Mouse (Mus musculus): ENCODE data around the gene Cntnap2. TPM values are rescaled to one million over a fixed set of nuclear protein-coding genes. Genes with fewer than 3 reads are reported as not detected.
"Not testable (repeated sequence)": the region's sequence is repeated elsewhere in the genome, so short reads cannot be mapped to it uniquely, and the experiment has no call there.

Gene Cntnap2
- total and polyA plus RNA-seq, 2 experiments, result not detected

DNA sequence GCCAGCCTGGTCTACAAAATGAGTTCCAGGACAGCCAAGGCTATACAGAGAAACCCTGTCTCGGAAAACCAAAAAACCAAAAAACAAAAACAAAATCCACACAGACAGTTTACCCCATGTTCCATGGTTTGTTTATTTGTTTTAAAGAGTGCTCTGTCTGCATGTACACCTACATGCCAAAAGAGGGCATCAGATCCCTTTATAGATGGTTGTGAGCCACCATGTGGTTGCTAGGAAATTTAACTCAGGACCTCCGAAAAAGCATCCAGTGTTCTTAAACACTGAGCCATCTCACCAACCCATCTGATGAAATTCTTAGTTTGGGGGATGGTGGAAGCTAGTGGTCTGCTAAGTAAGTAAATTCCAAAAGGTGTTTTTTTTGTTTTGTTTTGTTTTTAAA, 2225.6 kb downstream of the Cntnap2 start:
- 67% methylated on average over 2 of the region's 2 CpGs for WGBS

DNA sequence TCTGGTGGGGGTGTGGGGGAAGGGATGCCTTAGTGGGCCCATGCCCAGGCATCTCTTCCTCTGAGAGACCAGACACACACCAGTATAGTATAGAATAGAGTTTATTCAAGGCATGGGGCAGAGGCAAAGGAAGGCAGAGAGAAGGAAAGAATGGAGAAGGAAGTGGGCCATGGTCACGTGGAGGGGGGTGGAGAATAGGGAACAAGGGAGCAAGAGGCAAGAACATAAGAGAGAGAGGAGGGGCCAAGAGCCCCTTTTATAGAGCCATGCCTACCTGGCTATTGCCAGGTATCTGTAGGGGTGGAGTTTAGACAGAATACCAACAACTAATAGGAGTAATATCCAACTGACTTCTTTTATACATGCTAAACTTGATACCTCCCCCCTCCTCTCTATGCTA, 2226.6 kb downstream of the Cntnap2 start:
- Histone ChIP-seq H3K79me2 (ENCODE audit: control insufficient read depth, insufficient read depth, low read length) (no peaks in the 10 kb centered on the region), H3K4me1 (ENCODE audit: control insufficient read depth, insufficient read depth, low read length) (no peaks in the 10 kb centered on the region), H3K27ac (replicated peaks; ENCODE audit: insufficient read depth, low read depth, low read length) (no peak overlapping the region), H3K4me3 (ENCODE audit: insufficient read depth, low read depth, low read length) (no peak overlapping the region), H3K9ac (ENCODE audit: low read depth, low read length) (no peak overlapping the region), H3K27me3 (ENCODE audit: control insufficient read depth, insufficient read depth, low read length) (no peaks in the 10 kb centered on the region), H3K36me3 (ENCODE audit: control insufficient read depth, insufficient read depth, low read length) (no peaks in the 10 kb centered on the region)
- WGBS, result 52% methylated on average over 1 of the region's 1 CpGs
- DNase-seq (ENCODE audit: extremely low read depth, low read depth, low spot score), result no peak
- no peak for TF ChIP-seq POLR2A (IDR thresholded peaks at IDR 0.05; ENCODE audit: extremely low read depth, insufficient read depth, low read length)
- TF ChIP-seq CTCF (IDR thresholded peaks at IDR 0.05; ENCODE audit: low read depth, low read length), result no peak

More for the DNA sequence above, 2225.6 kb downstream of the Cntnap2 start:
- Histone ChIP-seq H3K9ac (ENCODE audit: low read depth, low read length) (no peak overlapping the region), H3K4me3 (ENCODE audit: insufficient read depth, low read depth, low read length) (no peak overlapping the region), H3K27ac (replicated peaks; ENCODE audit: insufficient read depth, low read depth, low read length) (no peak overlapping the region), H3K27me3 (ENCODE audit: control insufficient read depth, insufficient read depth, low read length) (no peaks in the 10 kb centered on the region), H3K36me3 (ENCODE audit: control insufficient read depth, insufficient read depth, low read length) (no peaks in the 10 kb centered on the region), H3K79me2 (ENCODE audit: control insufficient read depth, insufficient read depth, low read length) (no peaks in the 10 kb centered on the region), H3K4me1 (ENCODE audit: control insufficient read depth, insufficient read depth, low read length) (no peaks in the 10 kb centered on the region)
- DNase-seq (ENCODE audit: extremely low read depth, low read depth, low spot score), result no peak
- TF ChIP-seq CTCF (IDR thresholded peaks at IDR 0.05; ENCODE audit: low read depth, low read length) (no peak), POLR2A (IDR thresholded peaks at IDR 0.05; ENCODE audit: extremely low read depth, insufficient read depth, low read length) (no peak)

DNA sequence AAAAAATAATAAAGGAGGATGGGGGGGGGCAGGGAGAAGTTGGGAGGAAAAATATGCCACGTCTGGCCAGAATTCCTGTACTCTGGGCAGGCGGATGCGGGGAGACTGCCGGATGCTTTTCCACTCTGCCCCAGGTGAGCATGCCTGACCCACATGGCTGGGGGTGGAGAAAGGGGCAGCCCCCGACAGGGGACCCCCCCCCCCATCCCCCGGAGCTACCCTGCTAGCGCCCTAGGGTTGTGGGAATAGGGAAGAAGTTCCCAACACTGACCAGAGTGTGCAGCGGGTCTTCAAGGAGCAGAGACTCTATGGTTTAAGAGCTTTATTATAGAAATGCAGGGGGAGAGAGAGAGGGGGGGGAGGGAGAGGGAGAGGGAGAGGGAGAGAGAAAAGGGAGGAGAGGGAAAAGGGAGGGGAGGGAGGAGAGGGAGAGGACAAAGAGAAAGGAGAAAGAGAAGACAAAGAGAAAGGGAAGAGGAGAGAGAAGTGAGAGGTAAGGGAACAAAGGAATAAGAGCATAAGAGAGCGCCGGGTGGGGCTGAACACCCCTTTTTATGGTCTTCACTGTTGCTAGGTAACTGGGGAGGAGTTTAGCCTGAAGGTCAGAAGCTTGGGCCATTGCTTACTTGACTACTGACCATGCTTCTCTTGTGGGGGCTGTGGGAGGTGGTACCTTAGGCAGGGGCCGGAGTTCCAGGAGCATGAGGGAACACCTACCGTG, 2227.2 kb downstream of the Cntnap2 start:
- not testable (repeated sequence) for H3K27ac ChIP-seq (replicated peaks; ENCODE audit: insufficient read depth, low read depth, low read length); H3K9ac ChIP-seq (ENCODE audit: low read depth, low read length); H3K27me3 ChIP-seq (ENCODE audit: control insufficient read depth, insufficient read depth, low read length); H3K79me2 ChIP-seq (ENCODE audit: control insufficient read depth, insufficient read depth, low read length); H3K4me1 ChIP-seq (ENCODE audit: control insufficient read depth, insufficient read depth, low read length); H3K4me3 ChIP-seq (ENCODE audit: insufficient read depth, low read depth, low read length); H3K36me3 ChIP-seq (ENCODE audit: control insufficient read depth, insufficient read depth, low read length); DNase-seq (ENCODE audit: extremely low read depth, low read depth, low spot score)
- 76% methylated on average over 12 of the region's 12 CpGs for WGBS

DNA sequence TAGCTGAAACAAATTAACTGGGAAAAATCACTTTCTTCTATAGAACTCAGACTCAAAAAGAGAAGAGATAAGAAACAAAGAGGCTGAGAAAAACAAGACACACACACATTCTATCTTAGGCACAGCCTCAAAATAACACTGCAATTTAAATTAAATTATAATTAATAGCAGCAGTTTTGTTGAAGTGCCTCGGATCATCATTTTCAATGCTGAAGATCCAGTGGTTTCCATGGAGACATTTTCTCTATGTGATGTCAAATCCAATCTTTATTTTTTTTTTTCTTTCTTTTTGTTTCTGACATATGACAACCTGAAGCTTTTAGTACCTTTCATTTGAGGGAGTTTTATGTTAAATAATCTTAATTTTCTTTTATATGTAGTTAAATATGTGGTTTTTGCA, 2228.6 kb downstream of the Cntnap2 start:
- no peaks in the 10 kb centered on the region for H3K4me1 ChIP-seq (ENCODE audit: control insufficient read depth, insufficient read depth, low read length)
- no peaks in the 10 kb centered on the region for H3K79me2 ChIP-seq (ENCODE audit: control insufficient read depth, insufficient read depth, low read length)
- H3K9ac ChIP-seq (ENCODE audit: low read depth, low read length), result no peak overlapping the region
- no peak overlapping the region for H3K4me3 ChIP-seq (ENCODE audit: insufficient read depth, low read depth, low read length)
- 89% methylated on average over 1 of the region's 1 CpGs for WGBS
- DNase-seq (ENCODE audit: extremely low read depth, low read depth, low spot score), result no peak
- no peak overlapping the region for H3K27ac ChIP-seq (replicated peaks; ENCODE audit: insufficient read depth, low read depth, low read length)
- H3K36me3 ChIP-seq (ENCODE audit: control insufficient read depth, insufficient read depth, low read length), result no peaks in the 10 kb centered on the region
- H3K27me3 ChIP-seq (ENCODE audit: control insufficient read depth, insufficient read depth, low read length), result no peaks in the 10 kb centered on the region
- TF ChIP-seq POLR2A (IDR thresholded peaks at IDR 0.05; ENCODE audit: extremely low read depth, insufficient read depth, low read length) (no peak), CTCF (IDR thresholded peaks at IDR 0.05; ENCODE audit: low read depth, low read length) (no peak)

DNA sequence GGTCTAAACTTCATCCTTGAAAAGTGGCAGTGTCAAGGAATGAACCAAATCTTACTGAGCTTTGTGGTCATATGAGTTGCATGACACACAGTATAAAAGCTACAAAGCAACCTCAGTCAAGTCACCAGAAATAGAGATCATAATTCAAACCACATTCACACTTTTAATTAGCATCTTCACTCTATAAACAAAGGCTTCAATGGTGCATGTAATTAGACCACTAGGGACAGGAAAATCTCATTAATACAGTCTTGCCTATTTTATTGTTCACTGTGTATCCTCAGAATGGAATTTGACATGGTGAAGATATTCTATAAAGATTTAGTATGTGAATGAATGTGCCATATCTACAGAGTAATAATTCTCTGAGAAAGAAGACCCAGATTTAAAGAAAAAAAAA, 2232.8 kb downstream of the Cntnap2 start:
- Histone ChIP-seq H3K27me3 (ENCODE audit: control insufficient read depth, insufficient read depth, low read length) (no peaks in the 10 kb centered on the region), H3K36me3 (ENCODE audit: control insufficient read depth, insufficient read depth, low read length) (no peaks in the 10 kb centered on the region), H3K9ac (ENCODE audit: low read depth, low read length) (no peak overlapping the region), H3K79me2 (ENCODE audit: control insufficient read depth, insufficient read depth, low read length) (no peaks in the 10 kb centered on the region), H3K4me1 (ENCODE audit: control insufficient read depth, insufficient read depth, low read length) (no peaks in the 10 kb centered on the region), H3K27ac (replicated peaks; ENCODE audit: insufficient read depth, low read depth, low read length) (no peak overlapping the region), H3K4me3 (ENCODE audit: insufficient read depth, low read depth, low read length) (no peak overlapping the region)
- no peak for DNase-seq (ENCODE audit: extremely low read depth, low read depth, low spot score)
- no peak for TF ChIP-seq CTCF (IDR thresholded peaks at IDR 0.05; ENCODE audit: low read depth, low read length)
- no peak for TF ChIP-seq POLR2A (IDR thresholded peaks at IDR 0.05; ENCODE audit: extremely low read depth, insufficient read depth, low read length)

DNA sequence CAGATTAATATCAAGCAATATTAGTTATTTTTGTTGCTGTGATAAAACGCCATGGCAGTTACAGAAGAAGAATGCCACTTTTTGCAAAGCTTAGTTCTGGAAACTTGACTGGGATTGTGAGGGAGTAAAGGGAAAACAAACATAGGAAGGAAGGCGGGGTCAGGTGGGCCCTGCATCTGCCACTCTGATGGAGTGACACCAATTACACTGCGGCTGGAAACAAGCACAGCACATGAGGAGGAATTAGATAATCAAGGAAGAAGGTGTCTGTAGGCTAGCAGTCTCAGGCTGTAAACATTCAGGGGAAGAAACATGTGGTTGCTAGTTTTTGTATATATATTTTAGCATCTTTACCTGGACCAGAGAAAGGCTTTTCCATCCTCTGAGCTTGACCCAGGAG, 2233.3 kb downstream of the Cntnap2 start:
- 77% methylated on average over 3 of the region's 3 CpGs for WGBS
- H3K9ac ChIP-seq (ENCODE audit: low read depth, low read length), result no peak overlapping the region

More for the DNA sequence above, 2233.3 kb downstream of the Cntnap2 start:
- no peaks in the 10 kb centered on the region for H3K4me1 ChIP-seq (ENCODE audit: control insufficient read depth, insufficient read depth, low read length)
- H3K27me3 ChIP-seq (ENCODE audit: control insufficient read depth, insufficient read depth, low read length), result no peaks in the 10 kb centered on the region
- H3K27ac ChIP-seq (replicated peaks; ENCODE audit: insufficient read depth, low read depth, low read length), result no peak overlapping the region
- DNase-seq (ENCODE audit: extremely low read depth, low read depth, low spot score), result no peak
- TF ChIP-seq CTCF (IDR thresholded peaks at IDR 0.05; ENCODE audit: low read depth, low read length), result no peak
- TF ChIP-seq POLR2A (IDR thresholded peaks at IDR 0.05; ENCODE audit: extremely low read depth, insufficient read depth, low read length), result no peak
- H3K4me3 ChIP-seq (ENCODE audit: insufficient read depth, low read depth, low read length), result no peak overlapping the region
- H3K36me3 ChIP-seq (ENCODE audit: control insufficient read depth, insufficient read depth, low read length), result no peaks in the 10 kb centered on the region
- no peaks in the 10 kb centered on the region for H3K79me2 ChIP-seq (ENCODE audit: control insufficient read depth, insufficient read depth, low read length)

All from liver, adult 2 months (tissue).